In the genomic region with DNA sequence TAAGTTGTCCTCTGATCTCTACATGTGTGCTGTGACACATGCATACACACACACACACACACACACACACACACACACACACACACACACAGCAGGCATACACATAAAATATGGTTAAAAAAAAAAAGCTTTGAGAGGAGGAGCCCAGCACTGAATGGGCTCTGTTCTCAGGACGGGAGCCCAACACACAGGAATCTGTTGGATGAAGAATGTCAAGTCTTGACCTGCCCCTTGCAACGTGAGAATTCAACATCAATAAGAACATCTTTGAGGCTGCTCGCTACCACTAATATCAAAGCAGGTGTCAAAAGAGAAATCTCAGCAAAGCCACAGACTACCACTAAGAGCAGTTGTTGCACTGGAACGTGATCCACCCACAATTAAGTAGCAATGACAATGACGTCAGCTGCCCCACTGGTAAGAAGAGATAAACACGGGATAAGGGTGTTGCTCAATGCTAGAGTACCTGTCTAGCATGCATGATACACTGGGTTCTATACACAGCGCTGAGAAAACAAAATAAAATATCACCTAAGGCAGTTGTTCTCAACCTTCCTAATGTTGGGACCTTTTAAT, we compare ENCODE assay signal across 24 mouse cellular contexts. TPM values are rescaled to one million over a fixed set of nuclear protein-coding genes. Genes with fewer than 3 reads are reported as not detected.
"Had no signal": no experiment of that assay in that cellular context is flagged by ENCODE, and none has a peak within 500 bp of the region (broad histone marks: within the 10 kb centered on the region; RNA-seq: fewer than 3 reads in every experiment).

No protein-coding gene starts in this region.

- H3K27me3 ChIP-seq: limb, embryonic 12.5 days; limb, embryonic 15.5 days; midbrain, embryonic 13.5 days had no signal

- H3K4me2 ChIP-seq: limb, embryonic 12.5 days; limb, embryonic 15.5 days; liver, embryonic 11.5 days; lung, embryonic 14.5 days; midbrain, embryonic 13.5 days had no signal

- H3K9me3 ChIP-seq: limb, embryonic 12.5 days; limb, embryonic 15.5 days; megakaryocyte, embryonic 14.5 days; midbrain, embryonic 10.5 days; midbrain, embryonic 13.5 days had no signal

- H3K36me3 ChIP-seq: limb, embryonic 12.5 days; limb, embryonic 15.5 days; midbrain, embryonic 10.5 days; midbrain, embryonic 13.5 days had no signal

- H3K9ac ChIP-seq: limb, embryonic 12.5 days; limb, embryonic 15.5 days; liver, embryonic 14.5 days; liver, postnatal 0 days; lung, embryonic 14.5 days; midbrain, embryonic 13.5 days had no signal

- H3K27ac ChIP-seq: kidney, postnatal 0 days; limb, embryonic 12.5 days; limb, embryonic 15.5 days; liver, embryonic 14.5 days; macrophage; midbrain, embryonic 10.5 days; midbrain, embryonic 13.5 days had no signal

- H3K4me3 ChIP-seq: limb, embryonic 12.5 days; limb, embryonic 15.5 days; megakaryocyte, embryonic 14.5 days; midbrain, embryonic 10.5 days; midbrain, embryonic 13.5 days had no signal

- H3K4me1 ChIP-seq: midbrain, embryonic 10.5 days; midbrain, embryonic 13.5 days had no signal

- DNase-seq: kidney, adult 9 months; kidney, postnatal 25 days; left cerebral cortex, postnatal 4 days; liver, postnatal 0 days; lung, embryonic 14.5 days; thymus, adult 18-20 months; thymus, postnatal 36 days had no signal

- ATAC-seq: liver, postnatal 0 days; lung, postnatal 0 days; midbrain, embryonic 13.5 days; midbrain, embryonic 16.5 days had no signal

RNA-seq across cellular contexts. Expression of a gene that starts 17.2 kb away (rescaled TPM):
- polyA plus RNA-seq: large intestine, adult 2 months; liver, embryonic 11.5 days; liver, embryonic 14.5 days; liver, postnatal 0 days; lung, embryonic 14.5 days; lung, postnatal 0 days; macrophage; midbrain, embryonic 10.5 days; midbrain, embryonic 13.5 days; midbrain, embryonic 16.5 days; neural tube, embryonic 11.5 days; neural tube, embryonic 14.5 days; spleen, adult 2 months; stomach, embryonic 16.5 days; urinary bladder, adult 2 months had no signal

RNA-seq across cellular contexts. Expression of a gene that starts 17.4 kb away (rescaled TPM):
- polyA plus RNA-seq: lung, postnatal 0 days; macrophage had no signal
